Comparison of ENCODE assay signal across 8 mouse cellular contexts in the genomic region with DNA sequence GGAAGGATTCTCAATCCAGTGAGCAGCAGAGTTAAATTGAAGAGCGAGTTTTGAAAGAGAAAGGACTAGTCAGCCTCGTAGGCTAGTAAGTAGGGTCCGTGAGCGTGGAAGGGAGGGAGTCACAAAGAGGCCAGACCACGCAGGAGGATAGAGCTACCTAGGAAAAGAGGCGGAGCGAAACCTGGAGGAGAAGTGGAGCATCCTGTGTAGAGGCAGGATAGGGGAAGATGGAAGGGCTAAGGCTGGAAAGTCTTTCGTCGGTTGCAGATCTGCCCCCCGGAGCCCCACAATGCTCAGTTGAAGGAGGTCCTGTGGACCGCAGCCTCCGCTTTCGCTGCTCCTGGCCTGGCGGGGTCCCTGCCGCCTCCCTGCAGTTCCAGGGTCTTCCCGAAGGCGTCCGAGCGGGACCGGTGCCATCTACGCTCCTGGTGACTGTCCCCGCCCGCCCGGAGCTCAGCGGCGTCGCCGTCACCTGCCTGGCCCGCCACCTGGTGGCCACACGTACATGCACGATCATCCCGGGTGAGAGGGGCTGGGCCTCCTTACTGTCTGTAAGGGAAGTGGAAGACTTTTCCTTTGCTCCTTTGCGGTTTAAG. TPM values are rescaled to one million over a fixed set of nuclear protein-coding genes. Genes with fewer than 3 reads are reported as not detected.
DNase-seq lines count a peak whose midpoint lies in the region; ATAC-seq lines count a peak whose summit lies in the region.

No protein-coding gene starts in this region.

- H3K4me3 ChIP-seq in hindbrain, embryonic 14.5 days (replicated peaks; ENCODE audit: low read length): peak overlapping the region; percentile 40

- H3K9me3 ChIP-seq in hindbrain, embryonic 14.5 days (ENCODE audit: control insufficient read depth, low read length): no peaks in the 10 kb centered on the region

- DNase-seq in WW6 (ENCODE audit: low read depth, low spot score): peak; percentile 62
- peak; percentile 90 to 96 for DNase-seq in cerebellum, postnatal 14 days
- DNase-seq in frontal cortex, postnatal 36 days (ENCODE audit: low spot score in 2 of 2): peak; percentile 71 to 73
- DNase-seq in hindbrain, embryonic 14.5 days (ENCODE audit: low spot score): peak; percentile 73
- DNase-seq in left cerebral cortex, adult 8-10 months (ENCODE audit: low spot score in 2 of 2): peak; percentile 56 to 61
- peak; percentile 78 for DNase-seq in right cerebral cortex, adult 18-20 months
- DNase-seq in urinary bladder, postnatal 10 days (ENCODE audit: low spot score): peak; percentile 49

- H3K4me2 ChIP-seq in hindbrain, embryonic 14.5 days (replicated peaks): peak overlapping the region; percentile 78

- no peaks in the 10 kb centered on the region for H3K36me3 ChIP-seq in hindbrain, embryonic 14.5 days (replicated peaks; ENCODE audit: control insufficient read depth, insufficient read depth)

- no peak overlapping the region for H3K27ac ChIP-seq in hindbrain, embryonic 14.5 days

- H3K27me3 ChIP-seq in hindbrain, embryonic 14.5 days (ENCODE audit: control insufficient read depth, insufficient read depth, low read length): peaks cover 27% of the 10 kb centered on the region

- ATAC-seq in hindbrain, embryonic 14.5 days (ENCODE audit: low FRiP score): peak; percentile 66
- ATAC-seq in megakaryocyte, adult 5-6 weeks (ENCODE audit: poor library complexity, severe bottlenecking): peak; percentile 70

- H3K4me1 ChIP-seq in hindbrain, embryonic 14.5 days (replicated peaks; ENCODE audit: control insufficient read depth, insufficient read depth, low read length): peaks cover 13% of the 10 kb centered on the region; the same call in 1 of the 2 replicates

- WGBS in hindbrain, embryonic 14.5 days: under 1% methylated on average over 33 of the region's 33 CpGs

- H3K9ac ChIP-seq in hindbrain, embryonic 14.5 days: peak overlapping the region; percentile 51

RNA-seq across cellular contexts. Expression of a gene that starts 3.2 kb away (rescaled TPM):
- polyA plus RNA-seq in hindbrain, embryonic 14.5 days (2014; fragmentation: Nextera tagmentation; extraction: Ambion mirVana): 15.6 and 17.8 TPM in 2 replicates
- total RNA-seq in left cerebral cortex, adult 8-10 months (2022): 1 to 10 TPM; 1.4 to 2.3 (median 2.0) TPM
- total RNA-seq in megakaryocyte, adult 5-6 weeks (2015): 2.9 and 3.1 TPM in 2 replicates
- 2.7 and 4.5 TPM in 2 replicates for total RNA-seq in megakaryocyte, adult 5-6 weeks (2017)

RNA-seq across cellular contexts. Expression of a gene that starts 22.3 kb away (rescaled TPM):
- 0.62 TPM in 1 of 2 replicates, not detected in the other for polyA plus RNA-seq in hindbrain, embryonic 14.5 days (2014; fragmentation: Nextera tagmentation; extraction: Ambion mirVana)
- total RNA-seq in left cerebral cortex, adult 8-10 months (2022): 1 to 10 TPM in 1 of 4 experiments, under 1 TPM in 1, not detected in 2; 0.64 to 2.2 TPM
- total RNA-seq in megakaryocyte, adult 5-6 weeks (2015): not detected in 2 replicates
- total RNA-seq in megakaryocyte, adult 5-6 weeks (2017): 1.8 and 3.1 TPM in 2 replicates

RNA-seq across cellular contexts. Expression of a gene that starts 22.3 kb away (rescaled TPM):
- 122 and 144 TPM in 2 replicates for polyA plus RNA-seq in hindbrain, embryonic 14.5 days (2014; fragmentation: Nextera tagmentation; extraction: Ambion mirVana)
- total RNA-seq in left cerebral cortex, adult 8-10 months (2022): 10 to 100 TPM; 52.0 to 61.0 (median 58.8) TPM
- total RNA-seq in megakaryocyte, adult 5-6 weeks (2015): 128 and 130 TPM in 2 replicates
- 201 and 203 TPM in 2 replicates for total RNA-seq in megakaryocyte, adult 5-6 weeks (2017)

RNA-seq across cellular contexts. Expression of a gene that starts 23.7 kb away (rescaled TPM):
- polyA plus RNA-seq in hindbrain, embryonic 14.5 days (2014; fragmentation: Nextera tagmentation; extraction: Ambion mirVana): 10.0 and 11.1 TPM in 2 replicates
- total RNA-seq in left cerebral cortex, adult 8-10 months (2022): 10 to 100 TPM; 24.9 to 27.1 (median 25.8) TPM
- total RNA-seq in megakaryocyte, adult 5-6 weeks (2015): not detected in 2 replicates
- total RNA-seq in megakaryocyte, adult 5-6 weeks (2017): not detected in 2 replicates

RNA-seq across cellular contexts. Expression of a gene that starts 25.6 kb away (rescaled TPM):
- not detected in 2 replicates for polyA plus RNA-seq in hindbrain, embryonic 14.5 days (2014; fragmentation: Nextera tagmentation; extraction: Ambion mirVana)
- not detected for total RNA-seq in left cerebral cortex, adult 8-10 months (2022)
- total RNA-seq in megakaryocyte, adult 5-6 weeks (2015): not detected in 2 replicates
- total RNA-seq in megakaryocyte, adult 5-6 weeks (2017): not detected in 2 replicates
